Mouse (Mus musculus): Measurements from ENCODE around the gene Nrsn1.
"Not testable (repeated sequence)": the region's sequence is repeated elsewhere in the genome, so short reads cannot be mapped to it uniquely, and the experiment has no call there.

Nrsn1 gene

DNA sequence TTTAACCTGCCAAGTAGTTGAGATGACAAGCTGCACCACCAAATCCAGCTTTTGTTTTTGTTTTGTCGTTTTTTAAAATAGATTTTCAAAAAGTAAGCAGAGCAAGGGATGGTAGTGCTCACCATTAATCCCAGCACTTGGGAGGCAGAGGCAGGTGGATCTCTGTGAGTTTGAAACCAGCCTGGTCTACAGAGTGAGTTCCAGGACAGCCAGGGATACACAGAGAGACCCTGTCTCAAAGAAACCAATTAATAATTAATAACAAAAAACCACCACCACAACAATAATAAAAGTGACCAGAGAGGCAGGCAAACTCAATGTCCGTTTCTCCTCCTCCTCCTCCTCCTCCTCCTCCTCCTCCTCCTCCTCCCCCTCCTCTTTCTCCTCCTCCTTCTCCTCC, at the start of gene Nrsn1:
Gene Nrsn1, minus strand, starts transcription at position 101 of the 400 bp plus-strand sequence.
- DNase-seq (ENCODE audit: low spot score): not testable (repeated sequence)

DNA sequence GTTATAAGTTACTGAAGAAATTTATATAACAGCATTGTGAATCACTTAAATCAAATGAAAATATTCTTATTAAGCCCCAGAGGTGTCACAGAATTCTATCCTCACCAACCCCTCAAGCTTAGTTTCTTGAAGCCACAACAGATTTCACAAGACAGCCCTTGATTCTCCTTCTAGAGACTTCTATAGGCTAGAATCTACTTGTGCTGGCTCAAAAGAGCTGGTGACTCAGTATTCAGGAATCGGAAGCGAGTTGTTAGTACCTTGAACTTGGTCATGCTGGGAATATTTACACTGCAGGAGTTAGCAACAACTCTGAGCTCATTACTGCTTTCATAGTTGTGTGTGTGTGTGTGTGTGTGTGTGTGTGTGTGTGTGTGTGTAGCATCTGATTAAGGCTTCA, 41.8 kb upstream of the Nrsn1 start:
- no peak for DNase-seq (ENCODE audit: low spot score)

DNA sequence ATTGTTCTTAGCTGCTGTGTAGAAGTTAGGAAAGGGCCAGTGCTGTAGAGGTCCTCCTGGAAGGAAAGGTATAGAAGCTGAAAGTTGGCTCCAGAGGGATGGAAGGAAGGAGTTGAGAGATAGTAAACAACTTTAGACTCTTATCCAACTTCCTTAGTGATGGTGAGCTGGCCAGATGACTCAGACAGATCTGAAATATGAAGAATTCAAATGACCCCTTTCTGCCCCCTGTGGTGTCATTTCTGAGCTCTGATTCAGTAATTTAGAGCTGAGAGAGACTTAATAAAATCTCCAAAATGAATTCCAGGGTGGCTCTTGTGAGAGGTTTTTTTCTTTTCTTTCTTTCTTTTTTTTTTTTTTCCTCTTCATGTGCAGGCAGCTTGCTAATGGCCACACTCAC, 39.8 kb upstream of the Nrsn1 start:
- DNase-seq (ENCODE audit: low spot score): no peak

DNA sequence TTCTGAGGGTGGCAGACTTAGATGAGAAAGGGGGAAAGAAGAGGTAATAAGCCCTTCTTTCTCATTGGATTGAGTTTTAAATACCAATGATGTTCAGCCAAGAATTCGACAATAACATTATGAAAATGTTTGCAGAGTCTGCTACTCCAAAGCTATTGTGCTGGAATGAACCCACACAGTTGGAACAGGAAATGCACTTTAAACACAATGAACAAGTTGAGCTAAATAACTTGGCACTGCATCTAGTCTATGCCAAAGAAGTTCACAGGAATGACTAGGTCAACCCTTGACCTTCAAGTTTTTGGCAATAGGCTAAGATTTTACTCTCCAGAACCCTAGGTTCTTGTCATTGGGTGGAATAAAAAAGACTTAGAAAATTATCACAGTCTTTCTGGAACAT, 18.4 kb upstream of the Nrsn1 start:
- DNase-seq (ENCODE audit: low spot score): no peak

DNA sequence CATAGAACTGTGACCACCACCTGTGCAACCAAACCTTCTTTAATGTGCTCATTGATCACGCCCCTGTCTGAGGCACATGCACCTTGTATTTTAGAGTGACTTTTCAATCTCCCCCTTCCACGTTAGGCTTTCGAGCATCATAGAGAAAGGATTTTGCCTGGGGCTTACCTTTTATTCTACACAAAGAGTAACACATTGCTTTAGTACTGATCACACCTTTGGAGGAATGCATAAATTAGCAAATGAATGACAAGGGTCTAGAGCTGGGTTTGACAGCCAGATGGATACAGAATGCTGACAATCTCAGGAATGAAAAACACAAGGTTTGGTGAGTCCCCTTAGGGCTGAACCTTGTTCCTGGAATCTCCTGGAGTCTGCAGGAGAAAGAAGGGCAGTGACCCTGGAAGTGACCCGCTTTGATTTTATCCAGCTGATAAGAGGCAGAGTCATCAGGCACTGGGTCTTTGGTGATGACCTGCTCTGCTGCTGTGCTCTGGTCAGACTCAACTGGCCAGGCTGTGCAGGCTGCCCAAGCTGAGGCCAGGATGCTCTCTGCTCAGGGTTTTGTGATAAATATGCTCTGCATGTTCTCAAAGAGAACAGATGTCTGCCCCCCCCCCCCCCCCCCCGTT, 4.7 kb upstream of the Nrsn1 start:
- DNase-seq (ENCODE audit: low spot score): peak; percentile 13

DNA sequence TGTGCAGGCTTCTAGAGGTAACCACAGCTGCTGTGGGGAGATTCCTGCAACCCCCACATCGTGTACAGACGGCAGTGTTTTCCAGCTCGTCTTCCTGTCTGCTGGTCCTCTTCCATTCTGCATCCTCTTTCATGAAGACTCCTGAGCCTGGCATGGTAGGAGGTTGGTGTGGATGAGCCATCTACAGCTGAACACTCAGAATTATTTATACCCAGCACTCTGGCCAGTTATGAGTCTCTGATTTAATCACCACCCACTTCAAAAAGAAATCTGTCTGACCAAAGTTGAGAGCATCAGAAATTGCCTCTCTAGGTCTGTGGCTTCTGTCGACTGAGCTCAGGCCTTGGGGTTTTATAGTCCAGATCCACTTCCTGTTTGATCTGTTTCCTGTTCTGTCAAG, 1.9 kb upstream of the Nrsn1 start:
- DNase-seq (ENCODE audit: low spot score): no peak

DNA sequence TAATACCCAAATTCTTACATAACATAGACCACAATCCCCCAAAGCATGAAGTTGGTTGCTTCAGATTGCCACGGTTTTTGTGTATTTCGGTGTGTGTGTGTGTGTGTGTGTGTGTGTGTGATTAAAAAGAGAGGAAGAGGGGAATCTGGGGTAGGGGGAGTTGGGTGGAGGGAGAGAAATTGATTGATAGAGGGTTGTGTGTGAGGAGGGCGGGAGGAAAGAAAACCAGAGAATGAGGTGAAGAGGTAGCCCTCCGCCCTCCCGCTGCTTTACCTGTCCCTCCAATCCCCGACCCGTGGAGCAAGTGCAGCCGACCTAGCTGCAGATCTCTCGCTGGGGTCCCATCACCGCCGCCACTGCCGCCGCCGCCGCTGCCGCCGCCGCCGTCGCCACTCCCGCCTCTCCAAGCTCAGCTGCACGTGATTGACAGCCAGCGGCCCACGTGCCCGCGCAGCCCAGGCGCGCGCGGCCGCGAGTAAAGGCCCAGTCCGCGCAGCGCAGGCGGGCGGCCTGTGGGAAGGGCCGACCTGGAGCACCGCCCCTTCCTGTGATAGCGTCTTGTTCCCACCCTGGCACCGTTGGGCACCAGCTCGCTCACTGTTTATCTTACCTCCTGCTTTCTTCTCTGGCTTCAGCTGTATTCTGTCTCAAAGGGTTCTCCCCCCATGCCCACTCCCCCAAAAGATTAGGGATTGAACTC, 583 bp downstream of the Nrsn1 start:
- peak; percentile 87 for DNase-seq (ENCODE audit: low spot score)

DNA sequence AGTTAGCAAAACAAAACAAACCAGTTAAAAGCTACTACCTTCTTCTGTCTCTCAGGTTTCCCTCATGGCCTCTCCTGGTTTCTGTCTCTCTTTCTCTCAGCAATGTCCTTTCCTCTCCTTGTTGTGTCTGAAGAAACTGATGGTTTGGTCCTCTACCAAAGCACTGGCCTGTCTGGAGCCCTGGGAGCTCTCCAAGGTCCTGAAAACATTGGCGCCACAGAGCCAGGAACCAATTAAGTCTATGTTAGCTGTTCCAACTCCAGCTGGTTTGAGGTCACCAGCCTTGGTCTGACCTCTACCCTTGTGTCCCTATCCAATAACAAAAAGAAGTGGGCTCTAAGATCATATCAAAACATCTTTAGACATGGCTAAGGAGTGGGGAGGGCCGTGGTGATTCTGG, 1.3 kb downstream of the Nrsn1 start:
- peak; percentile 18 for DNase-seq (ENCODE audit: low spot score)

DNA sequence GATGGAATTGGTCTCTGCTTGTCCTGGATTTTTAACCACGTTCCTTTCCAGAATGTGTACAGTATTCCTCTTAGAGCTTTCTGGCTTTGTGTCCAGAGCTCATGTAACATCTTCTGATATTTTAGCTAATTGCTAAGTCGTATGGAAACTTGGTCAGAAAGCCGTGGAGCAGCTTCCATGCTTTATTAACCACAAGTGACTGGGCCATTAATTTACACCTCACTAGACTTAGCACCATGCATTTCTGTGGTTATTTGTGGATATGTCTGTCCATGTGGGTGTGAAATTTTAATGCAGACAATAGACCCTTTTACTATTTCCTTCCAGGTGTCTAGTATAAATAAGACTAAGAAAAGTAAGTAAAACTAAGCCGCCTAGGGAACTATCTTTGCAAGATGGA, 7.6 kb downstream of the Nrsn1 start:
- no peak for DNase-seq (ENCODE audit: low spot score)

DNA sequence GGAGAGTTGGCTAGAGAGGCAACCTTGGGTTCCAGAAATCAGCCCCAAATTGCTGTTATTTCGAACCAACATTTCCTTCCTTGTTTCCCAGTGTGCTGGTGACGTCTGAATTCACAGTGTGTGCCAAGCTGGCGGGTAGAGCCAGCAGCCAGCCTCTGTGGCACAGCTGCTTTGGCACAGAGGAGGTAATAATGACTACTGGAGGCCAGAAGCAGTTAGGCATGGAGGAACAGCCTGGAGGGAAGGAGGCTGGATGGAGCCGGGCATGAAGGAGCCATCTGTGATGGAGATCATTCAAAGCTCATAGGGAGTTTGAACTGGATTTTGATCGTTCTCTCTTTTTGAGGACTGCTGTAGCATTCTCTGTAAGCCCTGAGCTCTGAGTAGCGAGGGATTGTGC, 12.7 kb downstream of the Nrsn1 start:
- DNase-seq (ENCODE audit: low spot score): no peak

DNA sequence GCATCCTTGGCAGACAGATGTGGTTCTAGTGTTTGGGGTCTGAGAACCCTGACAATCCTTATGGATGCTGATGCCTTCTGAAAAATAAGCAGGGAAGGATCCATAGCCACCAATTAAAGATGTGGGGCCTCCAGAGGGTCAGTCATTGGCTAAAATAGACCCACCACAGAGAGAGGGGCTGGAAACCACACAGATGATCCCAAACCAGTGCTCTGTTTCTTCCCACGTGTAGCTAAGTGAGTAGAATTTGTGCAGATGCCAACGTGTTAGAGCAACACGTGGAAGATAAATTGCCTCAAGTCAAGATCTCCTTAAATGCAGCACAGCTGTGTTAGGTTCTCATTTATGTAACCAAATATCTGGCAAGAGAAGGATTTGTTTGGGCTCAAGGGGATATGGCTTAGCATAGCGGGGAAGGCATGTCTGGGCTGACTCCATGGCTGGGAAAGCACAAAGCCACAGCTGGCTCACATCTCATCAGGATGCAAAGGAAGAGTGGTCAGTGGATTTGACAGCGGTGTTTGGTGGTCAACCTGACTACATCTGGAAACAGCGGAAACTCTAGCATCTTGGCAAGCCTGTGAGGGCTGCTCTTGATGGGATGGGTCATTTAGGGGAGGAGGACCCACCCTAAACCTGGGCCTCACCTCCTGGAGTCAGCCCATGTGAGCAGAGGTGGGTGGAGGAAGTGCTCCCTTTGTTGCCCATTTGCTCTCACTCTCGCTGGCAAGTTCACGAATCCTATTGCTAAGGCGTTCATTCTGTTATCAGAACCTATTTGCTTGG, 15.6 kb downstream of the Nrsn1 start:
- no peak for DNase-seq (ENCODE audit: low spot score)

DNA sequence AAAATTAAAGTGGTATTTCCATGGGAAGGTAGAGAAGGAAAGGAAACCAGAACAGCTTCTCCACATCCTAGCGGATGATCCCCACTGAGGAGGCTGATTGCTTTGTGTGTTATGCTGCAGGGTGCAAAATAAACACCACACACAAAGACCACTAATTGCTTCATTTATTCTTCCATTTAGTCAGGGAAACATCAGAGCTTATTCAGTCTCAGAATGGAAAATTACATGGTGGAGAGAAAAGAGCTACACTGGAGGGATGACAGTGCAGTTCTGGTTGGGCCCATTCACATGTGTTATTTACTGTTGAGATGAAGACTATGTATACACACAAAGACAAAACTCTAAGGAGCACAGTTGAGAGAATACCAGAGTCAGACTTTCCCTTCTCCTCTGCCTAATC, 18.4 kb downstream of the Nrsn1 start:
- DNase-seq (ENCODE audit: low spot score): no peak

DNA sequence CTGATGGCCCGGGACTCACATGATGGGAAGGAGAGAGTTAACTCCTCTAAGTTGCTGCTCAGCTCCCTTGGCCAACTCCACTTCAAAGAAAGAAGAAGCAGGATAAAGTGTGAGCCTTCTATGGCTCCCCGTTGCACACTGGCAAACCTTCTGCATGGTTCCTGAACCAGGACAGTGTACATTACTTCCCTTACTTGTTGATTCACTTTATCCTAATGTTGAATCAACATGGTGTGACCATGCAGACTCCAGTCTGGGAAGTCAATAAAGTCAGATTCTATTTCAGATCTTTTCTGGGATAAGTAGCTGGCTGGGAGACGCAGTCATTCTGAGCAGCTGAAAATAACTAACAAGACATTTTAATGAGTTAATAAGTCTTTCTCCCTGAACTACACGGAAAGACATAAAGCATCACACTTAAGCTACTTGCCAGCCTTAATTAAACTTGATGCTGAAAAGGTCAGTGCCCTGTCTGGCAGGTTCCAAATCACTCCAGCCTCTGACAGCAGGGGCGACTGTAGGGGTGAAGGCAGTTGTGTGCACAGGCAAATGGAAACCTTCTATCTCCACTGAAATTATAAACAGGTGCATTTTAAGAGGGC, 50.0 kb downstream of the Nrsn1 start:
- peak; percentile 77 for DNase-seq (ENCODE audit: low spot score)

DNA sequence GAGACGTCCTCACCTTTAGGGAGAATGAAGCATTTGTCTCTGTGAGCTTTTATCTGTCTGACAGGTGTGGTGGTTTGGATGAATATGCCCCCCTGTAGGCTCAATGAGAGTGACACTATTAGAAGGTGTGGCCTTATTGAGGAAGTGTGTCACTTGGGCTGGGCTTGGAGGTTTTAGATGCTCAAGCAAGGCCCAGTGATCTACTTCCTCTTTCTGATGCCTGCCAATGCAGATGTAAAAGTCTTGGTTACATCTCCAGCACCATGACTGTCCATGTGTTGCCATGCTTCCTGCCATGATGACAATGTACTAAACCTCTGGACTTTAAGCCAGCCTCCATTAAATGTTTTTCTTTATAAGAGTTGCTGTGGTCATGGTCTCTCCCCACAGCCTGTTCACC, 51.9 kb downstream of the Nrsn1 start:
- DNase-seq (ENCODE audit: low spot score): no peak

DNA sequence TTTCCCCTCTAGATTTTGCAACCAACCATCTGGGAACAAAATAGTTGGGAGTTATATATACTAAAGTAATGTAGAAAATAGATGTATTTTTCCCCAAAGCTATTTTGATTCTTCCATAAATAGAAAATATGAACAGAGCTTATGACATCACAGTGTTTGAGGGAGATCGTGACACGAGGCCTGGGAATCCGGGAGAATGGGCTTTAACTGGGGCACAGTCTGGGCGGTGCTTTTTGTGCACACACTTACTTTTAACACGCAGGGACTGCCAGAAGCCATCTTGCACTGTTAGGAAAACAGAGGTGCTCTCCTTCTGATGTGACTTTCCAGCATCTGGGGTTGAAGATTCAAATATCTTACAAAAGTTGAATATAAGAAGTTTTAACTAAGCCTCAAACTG, 63.4 kb downstream of the Nrsn1 start:
- DNase-seq (ENCODE audit: low spot score): no peak

Measured in MN1 (cell line).